Mouse (Mus musculus) embryonic facial prominence, embryonic 14.5 days (tissue): ENCODE results near the gene Alkbh7. TPM values are rescaled to one million over a fixed set of nuclear protein-coding genes. Genes with fewer than 3 reads are reported as not detected.

Experiments
- ATAC-seq: fragments of 200-750 bp; cut with Nextera tagmentation; 2 replicates; pipeline ENCODE4 v1.8.0; 2017; ENCODE audit warnings: low read depth, moderate number of reproducible peaks, moderate TSS enrichment
- DNase-seq: peaks from one replicate; pipeline ENCODE4 v3.0.0-alpha.2; 2015; ENCODE audit warnings: low spot score
- H3K27ac ChIP-seq: fragments of 300-500 bp; sonication (generic); replicated peaks from 2 replicates; pipeline ENCODE4 v1.5.1; 2014; ENCODE audit warnings: low read depth, mild to moderate bottlenecking, low read length, moderate library complexity
- H3K27me3 ChIP-seq: fragments of 300-500 bp; sonication (generic); replicated peaks from 2 replicates; pipeline ENCODE4 v1.6.1; 2014; ENCODE audit warnings: low read length; ENCODE audit not compliant: control insufficient read depth, insufficient read depth
- H3K36me3 ChIP-seq: fragments of 300-500 bp; sonication (generic); 2 replicates; pipeline ENCODE4 v1.6.1; 2014; ENCODE audit warnings: low read length, mixed read lengths; ENCODE audit not compliant: control insufficient read depth, insufficient read depth
- H3K4me1 ChIP-seq: fragments of 300-500 bp; sonication (generic); 2 replicates; pipeline ENCODE4 v1.6.1; 2014; ENCODE audit warnings: antibody characterized with exemption, low read length; ENCODE audit not compliant: control insufficient read depth, insufficient read depth
- H3K4me2 ChIP-seq: fragments of 300-500 bp; sonication (generic); 2 replicates; pipeline ENCODE4 v1.6.1; 2014; ENCODE audit warnings: low read depth, mild to moderate bottlenecking, low read length, moderate library complexity, mixed read lengths
- H3K4me3 ChIP-seq: fragments of 300-500 bp; sonication (generic); 2 replicates; pipeline ENCODE4 v1.5.1; 2014; ENCODE audit warnings: low read depth, mild to moderate bottlenecking, low read length
- H3K9ac ChIP-seq: fragments of 300-500 bp; sonication (generic); 2 replicates; pipeline ENCODE4 v1.6.1; 2014; ENCODE audit warnings: low read depth, mild to moderate bottlenecking, low read length, moderate library complexity, mixed read lengths
- H3K9me3 ChIP-seq: fragments of 300-500 bp; sonication (generic); 2 replicates; pipeline ENCODE4 v1.6.1; 2016; ENCODE audit warnings: low read length; ENCODE audit not compliant: control insufficient read depth
- WGBS: fragments of 180-500 bp; shearing (Covaris S2); extraction: QIAGEN DNeasy Blood & Tissue Kit; methylation state at CpG from one replicate; pipeline ENCODE4 v1.1.7; 2014; 5-methylcytosine and 5-hydroxymethylcytosine counted together
- polyA plus RNA-seq: library from polyadenylated mRNA; unstranded; fragments of >200 nt; fragmentation: Nextera tagmentation; extraction: Ambion mirVana; gene quantifications from 2 replicates; pipeline ENCODE4 v1.2.1, GENCODE M21; 2014

Gene Alkbh7
- polyA plus RNA-seq, 1 experiment from 2014 or later, result 39.8 TPM

DNA sequence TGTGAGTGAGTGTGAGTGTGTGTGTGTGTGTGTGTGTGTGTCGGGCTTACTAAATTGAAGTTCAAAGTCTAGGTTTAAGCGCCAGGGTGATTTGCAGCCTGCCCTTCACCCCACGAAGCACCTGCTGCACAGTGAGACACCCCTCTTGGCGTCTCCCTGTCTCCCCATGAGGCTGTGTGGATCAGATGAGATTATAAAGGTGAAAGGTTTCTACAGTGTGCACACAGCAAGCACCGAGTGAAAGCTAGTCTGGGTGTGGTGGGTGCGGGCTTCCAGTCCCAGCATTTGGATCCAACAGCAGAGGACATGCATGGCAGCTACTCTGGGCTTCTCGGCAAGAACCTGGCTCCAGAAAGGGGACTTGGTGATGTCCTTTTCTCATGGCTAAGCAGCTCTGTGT lies 16.1 kb upstream of the Alkbh7 start:
- Histone ChIP-seq H3K4me3 (no peak overlapping the region), H3K4me2 (no peak overlapping the region), H3K9ac (no peak overlapping the region), H3K27me3 (no peaks in the 10 kb centered on the region), H3K36me3 (no peaks in the 10 kb centered on the region), H3K4me1 (no peaks in the 10 kb centered on the region), H3K9me3 (no peaks in the 10 kb centered on the region), H3K27ac (no peak overlapping the region)
- DNase-seq (no peak), ATAC-seq (no peak)
- WGBS, result 74% methylated on average over 7 of the region's 7 CpGs

DNA sequence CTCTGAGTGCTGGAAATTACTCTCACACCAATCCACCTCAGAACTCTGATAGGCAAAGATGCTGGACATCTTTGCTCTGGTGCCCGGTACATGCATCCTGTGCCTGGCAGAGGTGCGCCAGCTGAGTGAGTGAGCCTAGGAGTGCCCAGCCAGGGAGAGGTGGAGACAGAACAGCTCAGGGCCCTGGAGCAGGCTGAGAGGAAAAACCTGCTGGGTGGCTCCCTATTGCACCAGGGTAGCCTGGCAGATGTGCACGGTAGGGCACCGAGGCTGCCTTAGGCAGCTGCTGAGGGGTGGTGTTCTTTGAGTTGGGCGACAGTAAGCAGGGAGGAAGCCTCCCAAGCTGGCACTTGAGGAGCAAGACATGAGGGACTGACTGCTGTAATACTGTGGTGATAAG lies 15.1 kb upstream of the Alkbh7 start, which contains the start of gene Acer1:
Gene Acer1, minus strand, starts transcription at position 114 of the 400 bp plus-strand sequence.
- no peak for DNase-seq
- Histone ChIP-seq H3K4me2 (no peak within 1 kb of the TSS), H3K4me1 (no peaks in the 10 kb centered on the region), H3K9ac (no peak within 1 kb of the TSS), H3K9me3 (no peaks in the 10 kb centered on the region), H3K4me3 (no peak within 1 kb of the TSS), H3K27me3 (no peaks in the 10 kb centered on the region), H3K36me3 (no peaks in the 10 kb centered on the region), H3K27ac (no peak within 1 kb of the TSS)
- no peak for ATAC-seq
- 67% methylated on average over 5 of the region's 5 CpGs for WGBS

DNA sequence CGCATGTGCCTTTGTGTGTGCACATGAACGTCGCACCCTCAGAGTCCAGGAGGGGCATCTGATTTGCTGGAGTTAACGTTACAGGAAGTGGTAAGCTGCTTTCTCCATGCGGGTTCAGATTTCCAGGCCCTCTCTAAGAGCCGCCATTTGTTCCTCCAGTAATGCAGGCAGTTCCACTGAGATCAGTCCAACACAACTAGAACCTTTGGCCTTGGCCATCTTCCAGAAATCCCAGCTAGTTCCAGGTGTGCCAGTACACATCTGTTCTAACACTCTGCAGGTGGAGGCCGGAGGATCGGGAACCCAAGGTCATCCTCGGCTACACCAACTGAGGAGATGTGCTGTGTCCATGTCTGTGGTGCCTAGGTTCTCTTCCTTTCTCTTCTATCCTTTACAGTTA lies 12.3 kb upstream of the Alkbh7 start:
- Histone ChIP-seq H3K27ac (no peak overlapping the region), H3K4me3 (no peak overlapping the region), H3K9me3 (no peaks in the 10 kb centered on the region), H3K9ac (no peak overlapping the region), H3K36me3 (no peaks in the 10 kb centered on the region), H3K4me2 (no peak overlapping the region), H3K27me3 (no peaks in the 10 kb centered on the region), H3K4me1 (no peaks in the 10 kb centered on the region)
- WGBS, result 67% methylated on average over 9 of the region's 9 CpGs
- DNase-seq (no peak), ATAC-seq (no peak)

DNA sequence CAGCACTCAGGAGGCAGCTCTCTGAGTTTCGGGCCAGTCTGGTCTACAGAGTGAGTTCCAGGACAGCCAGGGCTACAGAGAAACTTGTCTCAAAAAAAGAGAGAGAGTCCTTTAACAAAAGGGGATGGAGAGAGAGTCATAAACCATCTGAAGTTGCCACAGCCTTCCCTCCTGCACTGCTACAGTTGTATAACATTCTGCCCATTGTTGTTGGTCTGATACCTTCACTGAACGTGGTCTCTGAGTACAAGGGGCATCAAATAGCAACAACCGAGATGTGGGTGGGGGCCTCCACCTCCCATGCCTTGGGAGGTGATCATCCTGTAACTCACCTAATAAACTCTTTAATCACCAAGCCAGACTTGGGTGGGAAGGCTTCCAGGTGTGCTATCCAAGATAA lies 11.5 kb upstream of the Alkbh7 start:
- no peak for DNase-seq
- Histone ChIP-seq H3K27ac (no peak overlapping the region), H3K4me2 (no peak overlapping the region), H3K9ac (no peak overlapping the region), H3K36me3 (no peaks in the 10 kb centered on the region), H3K4me1 (peaks cover under 1% of the 10 kb centered on the region; the same call in 1 of the 2 replicates), H3K27me3 (no peaks in the 10 kb centered on the region), H3K4me3 (no peak overlapping the region), H3K9me3 (no peaks in the 10 kb centered on the region)
- ATAC-seq, result no peak
- 70% methylated on average over 3 of the region's 3 CpGs for WGBS

DNA sequence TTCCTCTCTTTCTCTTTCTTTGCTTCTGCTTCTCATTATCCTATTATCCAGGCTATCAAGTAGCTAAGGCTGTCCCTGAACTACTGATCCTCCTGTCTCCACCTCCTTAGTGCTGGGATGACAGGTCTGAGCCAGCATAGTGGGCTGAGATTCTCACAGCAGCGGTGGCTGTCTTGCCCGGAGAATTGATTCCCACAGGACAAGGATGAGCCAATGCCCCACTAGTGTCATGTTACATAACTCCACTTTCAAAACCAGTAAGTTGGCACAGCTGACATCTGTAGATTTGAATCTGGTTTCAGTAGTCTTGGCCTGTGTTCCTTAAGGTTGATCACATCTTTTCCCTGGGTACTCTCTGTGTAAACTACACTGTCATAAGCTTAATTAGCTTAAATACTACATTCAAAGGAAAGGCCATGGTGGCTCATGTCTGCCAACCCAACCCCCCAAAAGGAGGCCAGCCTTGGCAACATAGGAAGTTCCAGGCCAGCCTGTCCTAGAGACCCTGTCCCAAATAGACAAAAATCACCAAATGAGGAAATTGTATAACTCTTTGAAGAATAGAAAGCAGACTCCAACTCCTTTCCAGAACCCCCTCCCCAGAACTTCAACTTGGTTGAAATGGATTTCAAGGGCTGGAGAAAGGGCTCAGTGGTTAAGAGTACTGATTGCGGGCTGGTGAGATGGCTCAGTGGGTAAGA lies 10.9 kb upstream of the Alkbh7 start:
- Histone ChIP-seq H3K36me3 (no peaks in the 10 kb centered on the region), H3K27ac (no peak overlapping the region), H3K27me3 (no peaks in the 10 kb centered on the region), H3K4me3 (no peak overlapping the region), H3K9ac (no peak overlapping the region), H3K4me2 (no peak overlapping the region), H3K9me3 (no peaks in the 10 kb centered on the region), H3K4me1 (peaks cover 6% of the 10 kb centered on the region; the same call in 1 of the 2 replicates)
- ATAC-seq (no peak), DNase-seq (no peak)
- 64% methylated on average over 3 of the region's 3 CpGs for WGBS

DNA sequence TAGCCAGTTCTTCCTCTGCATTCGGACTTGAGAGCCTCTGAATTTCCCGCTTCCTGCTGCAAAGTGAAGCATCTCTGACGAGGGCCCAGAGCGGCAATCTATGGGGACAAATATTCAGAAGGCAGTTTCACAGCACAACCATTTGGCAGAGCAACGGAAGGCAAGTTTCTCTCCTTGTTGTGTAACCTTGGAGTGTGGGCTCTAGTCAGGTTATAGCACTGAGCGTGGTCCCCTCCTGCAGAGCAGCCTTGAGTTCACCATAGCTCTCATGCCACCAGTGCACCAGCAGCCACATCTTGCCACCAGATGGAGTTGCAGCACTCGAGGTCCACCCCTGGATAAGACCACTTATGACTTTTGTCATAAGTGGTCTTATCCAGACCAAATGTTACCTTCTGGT lies 8.7 kb upstream of the Alkbh7 start:
- ATAC-seq (no peak), DNase-seq (no peak)
- H3K27me3 ChIP-seq, result no peaks in the 10 kb centered on the region
- WGBS, result 80% methylated on average over 7 of the region's 7 CpGs
- H3K9ac ChIP-seq, result no peak overlapping the region
- no peak overlapping the region for H3K4me2 ChIP-seq
- no peak overlapping the region for H3K4me3 ChIP-seq
- H3K4me1 ChIP-seq, result peaks cover 6% of the 10 kb centered on the region; the same call in 1 of the 2 replicates
- no peak overlapping the region for H3K27ac ChIP-seq
- no peaks in the 10 kb centered on the region for H3K9me3 ChIP-seq
- H3K36me3 ChIP-seq, result peaks cover 14% of the 10 kb centered on the region

DNA sequence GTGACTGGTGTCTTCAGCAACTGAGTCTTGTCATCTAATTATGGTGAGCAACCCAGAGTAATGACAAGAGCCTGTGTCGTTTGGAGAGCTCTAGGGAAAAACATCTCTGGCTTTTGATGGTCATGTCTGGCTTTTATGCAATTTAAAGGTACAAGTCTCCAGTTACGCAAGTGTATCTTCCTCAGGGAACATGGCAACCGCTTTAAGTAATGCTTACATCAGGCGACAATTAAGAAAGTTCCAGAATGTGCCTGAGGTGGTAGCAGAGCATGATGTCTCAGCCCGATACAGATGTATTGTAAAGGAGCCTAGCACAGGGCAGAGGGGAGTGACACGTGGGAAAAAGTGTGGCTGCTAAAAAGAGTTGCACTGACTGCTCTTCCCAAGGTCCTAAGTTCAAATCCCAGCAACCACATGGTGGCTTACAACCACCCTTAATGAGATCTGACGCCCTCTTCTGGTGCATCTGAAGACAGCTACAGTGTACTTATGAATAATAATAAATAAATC lies 8.2 kb upstream of the Alkbh7 start:
- Histone ChIP-seq H3K27ac (no peak overlapping the region), H3K9ac (no peak overlapping the region), H3K4me3 (peak overlapping the region; percentile 90), H3K9me3 (no peaks in the 10 kb centered on the region), H3K4me1 (peaks cover 6% of the 10 kb centered on the region; the same call in 1 of the 2 replicates), H3K36me3 (peaks cover 19% of the 10 kb centered on the region), H3K27me3 (no peaks in the 10 kb centered on the region), H3K4me2 (peak overlapping the region; percentile 74)
- WGBS, result 64% methylated on average over 7 of the region's 7 CpGs
- DNase-seq (no peak), ATAC-seq (no peak)

DNA sequence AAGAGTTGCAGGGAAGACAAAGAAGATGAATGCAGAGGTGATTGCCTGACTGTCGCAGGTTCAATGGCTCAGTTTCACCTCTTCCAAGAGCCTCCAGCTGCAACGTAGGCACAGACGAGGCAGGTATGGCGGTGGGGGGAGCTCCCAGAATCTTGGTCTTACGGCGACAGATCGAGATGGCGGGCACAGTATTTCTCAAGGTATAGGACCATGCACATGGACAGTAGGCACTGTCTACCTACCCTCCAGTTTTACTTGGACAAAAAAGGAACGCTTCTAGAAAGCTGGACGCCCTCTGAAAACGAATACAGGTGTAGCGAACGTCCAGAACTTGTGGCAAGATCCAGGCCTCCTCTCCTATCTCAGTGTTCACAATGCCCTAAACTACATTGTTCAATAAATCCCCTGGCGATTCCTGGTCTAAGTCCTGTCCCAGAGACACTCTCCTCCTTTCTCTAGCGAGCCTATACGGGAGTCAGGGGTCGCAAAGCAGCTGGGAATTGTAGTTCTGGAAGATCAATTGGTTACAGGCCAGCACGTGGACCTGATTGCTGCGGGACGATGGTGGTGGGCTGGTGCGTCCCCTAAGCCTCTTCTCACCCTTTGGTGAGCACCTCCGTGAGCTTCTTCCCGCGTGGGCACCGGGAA lies 7.5 kb upstream of the Alkbh7 start:
- Histone ChIP-seq H3K36me3 (peaks cover 26% of the 10 kb centered on the region), H3K27ac (peak overlapping the region; percentile 62), H3K4me1 (peaks cover 6% of the 10 kb centered on the region; the same call in 1 of the 2 replicates), H3K27me3 (no peaks in the 10 kb centered on the region), H3K9ac (peak overlapping the region; percentile 83), H3K9me3 (no peaks in the 10 kb centered on the region), H3K4me2 (peak overlapping the region; percentile 74), H3K4me3 (peak overlapping the region; percentile 90)
- DNase-seq, result peak; percentile 96
- peak; percentile 93 for ATAC-seq
- 3% methylated on average over 25 of the region's 25 CpGs for WGBS
